Mouse (Mus musculus) WW6 (cell line): ENCODE results near the gene Hist1h4d.
"Not testable (repeated sequence)": the region's sequence is repeated elsewhere in the genome, so short reads cannot be mapped to it uniquely, and the experiment has no call there.

Experiments
- DNase-seq: peaks from one replicate; pipeline ENCODE4 v3.0.0-alpha.2; 2013; ENCODE audit warnings: low read depth, low spot score

Gene Hist1h4d

GRCm38 (mm10) chr13:23573034-23573897, 8.1 kb upstream of the Hist1h4d start:
- DNase-seq, result not testable (repeated sequence)

- DNase-seq, result not testable (repeated sequence)
Measured at GRCm38 (mm10) chr13:23573898-23574524, 7.4 kb upstream of the Hist1h4d start, which contains the start of the genes Hist1h2bf and Hist1h2ad. Hist1h2bf (minus strand) TSS chr13:23574196. Hist1h2ad (plus strand) TSS chr13:23574381.

- not testable (repeated sequence) for DNase-seq
Measured at GRCm38 (mm10) chr13:23574546-23575170, 6.7 kb upstream of the Hist1h4d start.

GRCm38 (mm10) chr13:23575271-23575851, 6.0 kb upstream of the Hist1h4d start, which contains the start of gene Hist1h3d:
Hist1h3d (plus strand) TSS chr13:23575763.
- DNase-seq, result no peak

GRCm38 (mm10) chr13:23575864-23576313, 5.5 kb upstream of the Hist1h4d start:
- DNase-seq, result not testable (repeated sequence)

GRCm38 (mm10) chr13:23576351-23576881, 5.0 kb upstream of the Hist1h4d start:
- no peak for DNase-seq

- no peak for DNase-seq
Measured at GRCm38 (mm10) chr13:23576906-23577639, 4.3 kb upstream of the Hist1h4d start.

- DNase-seq, result no peak
Measured at GRCm38 (mm10) chr13:23577835-23578234, 3.6 kb upstream of the Hist1h4d start.

GRCm38 (mm10) chr13:23582219-23583056, 1.0 kb downstream of the Hist1h4d start:
- no peak for DNase-seq

GRCm38 (mm10) chr13:23583387-23584068, 2.1 kb downstream of the Hist1h4d start:
- no peak for DNase-seq

- DNase-seq, result no peak
Measured at GRCm38 (mm10) chr13:23584331-23584730, 2.9 kb downstream of the Hist1h4d start.

- no peak for DNase-seq
Measured at GRCm38 (mm10) chr13:23585029-23585441, 3.6 kb downstream of the Hist1h4d start.

GRCm38 (mm10) chr13:23585442-23586098, 4.2 kb downstream of the Hist1h4d start:
- not testable (repeated sequence) for DNase-seq

- no peak for DNase-seq
Measured at GRCm38 (mm10) chr13:23586099-23586939, 4.9 kb downstream of the Hist1h4d start.

- DNase-seq, result no peak
Measured at GRCm38 (mm10) chr13:23586940-23587225, 5.5 kb downstream of the Hist1h4d start.

- no peak for DNase-seq
Measured at GRCm38 (mm10) chr13:23591206-23591605, 9.8 kb downstream of the Hist1h4d start.

- not testable (repeated sequence) for DNase-seq
Measured at GRCm38 (mm10) chr13:23591886-23592285, 10.5 kb downstream of the Hist1h4d start.

- no peak for DNase-seq
Measured at GRCm38 (mm10) chr13:23592614-23593013, 11.2 kb downstream of the Hist1h4d start.
